Mouse (Mus musculus): ENCODE data around the gene Ube2l3.

GRCm38 (mm10) chr16:17237634-17238033, 35.2 kb upstream of the Ube2l3 start:
- TF ChIP-seq CTCF (conservative IDR thresholded peaks at IDR 0.05; ENCODE audit: insufficient read depth, insufficient read length, low read depth, low read length), result no peak
- TF ChIP-seq POLR2A (IDR thresholded peaks at IDR 0.05; ENCODE audit: low read depth, low read length), result no peak

All from kidney, adult 2 months (tissue).